Mouse (Mus musculus) lung, adult 2 months (tissue): ENCODE results near the gene Oaz3.

Experiments
- CTCF ChIP-seq: fragments of 200-500 bp; IDR thresholded peaks from 2 replicates; pipeline ENCODE4 v1.5.1; 2011; ENCODE audit warnings: mild to moderate bottlenecking, low read length, control low read depth; ENCODE audit not compliant: insufficient read depth
- POLR2A ChIP-seq: fragments of 200-500 bp; IDR thresholded peaks from 2 replicates; pipeline ENCODE4 v1.6.1; 2011; ENCODE audit warnings: low read depth, mild to moderate bottlenecking, control low read depth, low read length, borderline replicate concordance; ENCODE audit errors: extremely low read depth

GRCm38 (mm10) chr3:94442951-94443596 lies 641 bp downstream of the Oaz3 start, which contains the start of gene Mrpl9:
- no peak for TF ChIP-seq CTCF
- peak; percentile 91 for TF ChIP-seq POLR2A
